Mouse (Mus musculus) mouse trophoblast stem cell (cell line): ENCODE results near the gene Mup21.
"Not testable (repeated sequence)": the region's sequence is repeated elsewhere in the genome, so short reads cannot be mapped to it uniquely, and the experiment has no call there.

Experiments
- in situ Hi-C, 2 experiments: fragments of 300-500 bp; cut with MseI, MboI; formaldehyde crosslinking; loops; 2 replicates in 1 of 2; 3 replicates in 1 of 2; pipeline ENCODE4 v1.15.1; 2025

Mup21 gene

GRCm38 (mm10) chr4:62150811-62151210 is at the start of gene Mup21:
Gene Mup21, minus strand, starts transcription at chr4:62150863.
- in situ Hi-C loops = no loop called here

- in situ Hi-C loops = no loop called here
These were observed 49.4 kb upstream of the Mup21 start for GRCm38 (mm10) chr4:62199923-62200529.

GRCm38 (mm10) chr4:62188778-62189177 is 38.1 kb upstream of the Mup21 start:
- in situ Hi-C loops = no loop called here

GRCm38 (mm10) chr4:62177282-62177681 is 26.6 kb upstream of the Mup21 start:
- in situ Hi-C loops = no loop called here

GRCm38 (mm10) chr4:62174471-62174870 is 23.8 kb upstream of the Mup21 start:
- in situ Hi-C loops = no loop called here

GRCm38 (mm10) chr4:62167636-62168035 is 17.0 kb upstream of the Mup21 start:
- in situ Hi-C loops = not testable (repeated sequence)

GRCm38 (mm10) chr4:62158401-62158800 is 7.7 kb upstream of the Mup21 start:
- in situ Hi-C loops = no loop called here

- in situ Hi-C loops = no loop called here
These were observed 17.0 kb downstream of the Mup21 start for GRCm38 (mm10) chr4:62133706-62134105.

GRCm38 (mm10) chr4:62103366-62103765 is 47.3 kb downstream of the Mup21 start:
- in situ Hi-C loops = not testable (repeated sequence)
